Mouse (Mus musculus) bone marrow, adult 2 months (tissue): Measurements from ENCODE around the gene Apol7b.
"Not testable (repeated sequence)": the region's sequence is repeated elsewhere in the genome, so short reads cannot be mapped to it uniquely, and the experiment has no call there.

Experiments
- CTCF ChIP-seq: fragments of 200-500 bp; IDR thresholded peaks from 2 replicates; pipeline ENCODE4 v1.5.1; 2011; ENCODE audit warnings: low read length, control low read depth; ENCODE audit not compliant: control insufficient read depth, insufficient read depth
- POLR2A ChIP-seq: fragments of 200-500 bp; IDR thresholded peaks from 2 replicates; pipeline ENCODE4 v1.6.1; 2011; ENCODE audit warnings: low read depth, mild to moderate bottlenecking, control low read depth, low read length, borderline replicate concordance; ENCODE audit not compliant: control insufficient read depth

GRCm38 (mm10) chr15:77474699-77475390, 27.6 kb upstream of the Apol7b start:
- not testable (repeated sequence) for TF ChIP-seq CTCF, POLR2A
